Mouse (Mus musculus) gastrocnemius, postnatal 36 days (tissue): ENCODE measurements at regions not wholly inside any gene's neighbourhood (a gene's known extent, or its start where the extent isn't known, plus 50 kb on each side); places are given as distances from the start of the nearest gene placed in this dataset.

ENCODE experiments used
- DNase-seq, 2 experiments: peaks; one replicate each; pipeline ENCODE4 v3.0.0; 2022
- intact Hi-C: fragments of 180-260 bp; cut with DNase I; formaldehyde crosslinking; loops from one replicate; pipeline ENCODE4 v1.15.1; 2025

DNA sequence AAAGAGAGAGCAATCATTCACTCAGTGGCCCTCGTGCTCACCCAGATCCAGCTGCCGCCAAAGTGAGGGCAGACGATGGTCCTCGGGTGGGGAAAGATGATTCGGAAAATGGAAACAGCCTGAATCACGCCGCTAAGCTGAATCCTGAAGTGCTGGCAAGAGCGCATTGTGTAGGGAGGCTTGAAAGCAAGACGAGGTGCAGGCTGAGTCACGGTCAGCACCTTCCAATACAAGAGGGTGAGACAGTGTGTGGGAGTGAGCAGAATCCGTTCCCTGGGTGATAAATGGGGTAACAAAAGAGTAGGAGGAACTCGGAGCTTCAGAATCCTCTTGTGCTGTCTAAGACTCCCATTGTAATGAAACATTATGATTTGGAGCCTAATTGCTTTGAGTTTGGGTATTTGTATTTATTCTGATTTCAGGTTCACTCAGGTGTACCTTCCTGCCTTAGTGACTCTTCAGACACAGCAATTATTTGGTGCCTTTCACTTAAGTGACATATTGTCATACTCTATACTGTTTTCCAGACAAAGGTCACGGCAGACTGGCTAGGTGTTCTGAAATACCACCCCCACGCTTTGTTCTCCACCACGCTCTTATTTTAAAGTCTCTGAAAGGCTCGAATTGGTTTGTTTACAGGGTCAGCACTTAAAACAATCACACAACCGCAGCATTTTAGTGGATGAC lies 70.0 kb downstream of the Mbip start:
- intact Hi-C loops, result no loop called here
- no peak for DNase-seq

DNA sequence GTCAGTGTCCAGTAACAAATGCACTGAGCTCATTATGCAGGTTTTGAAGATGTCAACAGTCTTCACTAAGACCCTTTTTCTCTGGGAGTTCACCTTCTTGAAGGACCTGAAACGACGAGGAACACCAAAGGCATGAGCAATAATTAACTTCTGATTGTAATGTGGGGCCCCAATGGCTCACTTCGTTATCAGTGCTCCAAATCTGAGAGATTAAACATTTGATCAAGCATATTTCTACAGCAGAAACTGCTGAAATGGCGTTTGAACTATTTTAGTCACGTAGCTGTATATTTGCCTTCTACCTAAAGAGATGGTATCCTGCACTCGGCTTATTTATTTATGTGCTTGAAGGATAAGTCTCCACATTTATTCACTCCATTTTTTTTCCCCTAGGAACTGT lies 80.6 kb downstream of the Mbip start:
- no peak for DNase-seq
- intact Hi-C loops, result no loop called here

DNA sequence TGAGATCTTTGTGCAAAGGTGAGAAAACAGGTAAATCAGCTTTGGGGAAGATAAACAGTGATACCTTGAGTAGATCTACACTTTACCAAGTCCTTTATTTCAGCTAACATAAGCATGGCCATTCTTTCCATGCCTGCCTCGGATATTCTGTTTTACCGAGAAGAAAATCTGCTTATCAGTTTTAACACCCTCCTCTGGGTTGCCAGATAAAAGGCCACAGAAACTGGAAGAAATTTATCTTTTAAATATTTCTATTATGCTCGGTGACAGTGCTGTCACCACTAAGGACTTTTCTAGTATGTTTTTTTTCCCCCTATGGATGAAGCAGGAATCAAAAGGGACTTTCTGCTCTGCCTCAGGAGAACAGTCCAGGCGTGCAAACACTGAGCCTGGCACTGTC lies 84.2 kb downstream of the Mbip start:
- DNase-seq, result no peak
- intact Hi-C loops, result no loop called here

DNA sequence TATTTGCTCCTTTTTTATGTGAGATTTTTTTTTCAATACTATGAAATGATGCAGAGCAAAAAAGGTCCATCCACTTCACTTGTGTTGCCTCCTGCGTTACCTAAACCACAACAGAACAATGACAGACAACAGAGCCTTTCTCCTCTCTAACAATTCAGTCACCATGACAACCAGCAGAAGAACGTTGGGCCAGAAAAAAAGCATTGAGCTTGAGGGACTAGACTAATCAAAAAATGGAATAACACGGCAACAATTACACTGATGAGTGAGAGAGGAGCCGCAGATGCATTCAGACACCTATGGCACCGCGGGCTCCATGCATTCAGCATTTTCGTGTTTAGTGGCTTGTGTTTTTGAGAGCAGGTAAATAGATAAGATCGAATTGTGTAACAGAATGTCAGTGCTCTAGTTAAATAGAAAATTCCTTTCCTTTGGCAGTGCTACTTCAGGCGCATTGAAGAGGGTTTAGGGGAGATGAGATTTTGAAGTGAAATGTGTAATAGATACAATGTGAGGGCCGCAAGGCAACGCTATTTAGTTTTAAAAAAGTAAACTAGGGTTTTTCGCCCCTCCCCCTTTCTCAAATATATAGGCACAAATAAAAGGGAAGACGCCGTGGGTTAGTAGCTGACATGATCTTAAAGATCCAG lies 87.2 kb downstream of the Mbip start:
- no peak for DNase-seq
- intact Hi-C loops, result no loop called here

DNA sequence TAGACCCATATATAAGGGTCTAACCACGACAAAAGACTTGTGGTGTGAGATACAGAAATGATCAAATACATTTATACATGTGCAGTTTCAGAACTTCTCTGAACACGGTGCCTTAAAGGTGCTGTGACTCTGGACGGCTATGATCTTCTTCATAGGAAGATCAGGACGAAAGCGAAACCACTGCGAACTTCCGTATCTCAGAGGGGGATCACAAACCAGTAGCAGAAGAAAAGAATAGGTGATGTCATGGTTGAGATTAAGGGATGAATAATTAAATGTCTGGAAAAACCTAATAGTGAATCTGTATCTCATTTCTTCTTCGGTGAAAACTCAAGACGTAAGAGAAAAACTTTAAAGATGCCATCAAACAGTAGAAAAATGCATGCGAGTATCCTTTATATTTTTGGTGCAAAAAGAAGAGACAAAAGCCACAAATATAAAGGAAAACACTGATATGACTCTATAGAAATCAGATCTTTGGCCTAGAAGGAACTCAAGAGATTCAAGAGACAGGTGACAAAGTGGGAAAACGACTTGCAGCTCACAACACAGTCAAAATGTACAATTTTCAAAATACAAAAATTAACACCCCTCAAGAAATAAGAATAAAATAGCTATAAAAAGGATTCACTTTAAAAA lies 89.3 kb downstream of the Mbip start:
- DNase-seq, result no peak
- intact Hi-C loops, result no loop called here

DNA sequence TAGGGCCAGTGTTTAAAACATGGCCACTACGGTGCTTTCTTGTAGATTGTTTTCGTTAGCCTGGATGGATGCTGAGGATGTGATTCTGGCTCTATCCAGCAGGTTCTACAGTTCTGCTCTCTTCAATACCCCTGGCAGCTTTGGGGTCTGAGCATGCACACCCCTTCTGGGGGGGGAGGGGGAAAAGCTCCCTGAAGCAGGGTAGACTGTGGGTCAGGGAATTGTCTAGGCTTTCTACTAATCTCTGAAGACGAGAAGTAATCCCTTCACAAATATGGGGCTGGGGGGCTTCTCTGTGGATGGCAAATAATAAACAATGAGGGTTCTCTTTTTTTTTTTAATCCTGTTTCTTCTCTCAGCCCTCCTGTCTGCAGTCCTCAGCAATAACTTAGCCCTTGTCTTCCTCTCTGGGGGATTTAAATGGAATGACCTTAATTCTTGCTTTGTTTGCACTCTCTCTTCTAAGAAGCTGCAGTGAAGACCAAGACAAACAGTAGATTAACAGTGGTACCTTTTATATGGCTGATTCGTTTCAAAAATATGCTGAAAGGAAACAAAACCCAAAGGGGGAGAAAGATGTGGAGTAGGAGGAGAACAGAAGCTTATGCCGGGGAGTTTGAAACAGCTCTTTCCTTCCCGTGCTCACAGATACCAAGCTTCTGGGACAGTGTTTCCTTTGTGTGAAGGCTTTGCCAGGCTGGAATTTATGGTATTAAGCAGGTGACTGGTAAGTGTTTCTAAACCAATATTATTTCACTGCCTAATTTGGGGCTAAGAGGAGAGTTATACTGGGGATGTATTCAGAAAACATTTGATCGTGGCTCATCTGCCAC lies 92.9 kb downstream of the Mbip start:
- intact Hi-C loops, result no loop called here
- DNase-seq, result no peak

DNA sequence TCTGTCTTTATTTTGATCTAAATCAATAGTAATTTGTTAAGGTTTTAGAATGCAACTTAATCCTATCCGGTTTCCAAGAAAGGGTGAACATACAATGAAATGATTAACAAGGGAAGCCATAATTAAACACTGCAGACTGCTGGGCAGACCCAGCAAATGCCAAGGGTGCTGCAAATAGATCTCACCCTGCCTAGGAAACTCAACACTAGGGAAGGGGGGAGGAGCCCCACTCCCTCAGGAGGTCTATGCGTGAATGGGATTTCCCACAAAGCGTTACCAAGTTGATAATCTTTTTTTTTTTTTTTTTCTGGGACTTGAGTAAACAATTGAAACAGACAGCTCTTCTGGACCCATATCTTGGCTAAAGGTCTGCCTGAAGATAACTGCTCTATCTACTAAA lies 95.4 kb downstream of the Mbip start:
- DNase-seq, result no peak
- intact Hi-C loops, result no loop called here

DNA sequence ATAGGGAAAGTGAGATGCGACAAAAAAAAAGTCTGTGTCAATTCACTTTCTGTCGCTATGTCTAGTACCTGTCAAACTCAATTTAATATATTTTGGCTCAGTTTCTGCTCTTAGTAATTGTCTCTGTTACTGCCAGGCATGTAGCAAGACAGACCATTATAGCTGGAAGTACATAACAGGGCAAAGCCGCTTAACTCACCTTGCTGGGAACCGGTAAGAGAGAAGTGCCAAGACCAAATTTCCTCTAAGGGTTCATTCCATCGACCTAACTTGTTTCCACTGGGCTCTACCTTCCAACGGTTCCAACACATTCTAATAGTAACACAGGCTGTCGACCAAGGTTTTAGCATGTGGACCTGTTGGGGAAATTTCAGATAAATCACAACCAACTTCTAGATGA lies 99.3 kb downstream of the Mbip start:
- no peak for DNase-seq
- intact Hi-C loops, result loop anchor here (10.0 kb wide), 1 partner anchor 278 kb away; no protein-coding TSS in a partner anchor

DNA sequence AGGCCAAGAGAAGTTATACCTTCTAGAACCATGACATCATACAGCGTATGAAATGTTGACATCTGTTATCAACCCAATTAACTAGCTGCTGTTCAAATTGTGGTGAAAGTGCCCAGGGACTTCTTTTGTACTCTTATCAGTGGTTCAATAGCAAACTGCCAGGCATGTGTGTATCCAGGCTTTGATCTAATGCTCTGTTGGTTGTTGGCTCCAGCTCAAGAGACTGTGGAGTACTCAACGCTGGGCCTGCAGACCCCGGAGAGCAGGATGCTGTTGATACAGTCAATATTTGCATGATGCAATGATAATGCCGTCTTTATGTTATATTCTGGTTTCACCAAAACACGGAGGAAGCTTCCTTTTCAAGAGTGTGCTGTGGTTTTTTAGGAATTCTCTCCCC lies 102.9 kb downstream of the Mbip start:
- no peak for DNase-seq
- intact Hi-C loops, result loop anchor here (10.0 kb wide), 1 partner anchor 282 kb away; no protein-coding TSS in a partner anchor

DNA sequence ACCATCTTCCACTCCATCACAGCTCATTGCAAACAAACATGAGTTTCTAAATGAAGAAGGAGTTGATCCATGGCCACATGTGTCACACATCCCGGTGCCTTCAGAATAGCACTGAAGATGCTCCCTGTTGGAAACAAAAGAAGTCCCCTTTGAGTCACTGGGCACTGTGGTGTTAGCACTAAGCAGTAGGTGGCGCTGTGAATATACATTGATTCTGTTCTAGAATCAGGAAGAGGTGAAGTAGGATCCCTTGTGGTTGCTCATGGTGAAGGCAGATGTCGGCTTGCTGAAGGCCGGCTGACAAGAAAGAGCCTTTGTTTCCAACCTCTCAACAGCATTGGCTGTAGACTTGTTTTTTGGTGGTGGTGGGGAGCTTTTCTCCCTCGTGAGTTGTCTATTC lies 104.0 kb downstream of the Mbip start:
- intact Hi-C loops, result loop anchor here (10.0 kb wide), 1 partner anchor 283 kb away; no protein-coding TSS in a partner anchor
- DNase-seq, result no peak

DNA sequence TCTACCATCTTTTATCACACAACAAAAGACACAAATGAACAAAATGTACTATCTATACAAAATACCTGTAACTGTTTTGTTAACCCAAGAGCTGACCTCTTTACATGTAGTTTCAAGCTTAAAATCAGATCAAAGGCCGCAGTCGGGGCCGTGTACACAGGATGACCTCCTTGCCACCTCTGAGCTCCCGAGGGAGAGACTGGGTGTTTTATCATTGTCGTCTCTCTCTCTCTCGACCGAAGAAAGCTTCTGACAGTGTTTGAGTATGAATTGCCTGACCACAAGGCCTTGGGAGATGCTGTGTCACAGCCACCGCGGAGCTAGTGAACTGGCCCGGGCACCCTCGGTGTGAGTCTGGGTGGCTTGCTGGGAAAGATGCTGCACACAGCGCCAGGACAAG lies 105.5 kb downstream of the Mbip start:
- DNase-seq, result no peak
- intact Hi-C loops, result loop anchor here (10.0 kb wide), 1 partner anchor 285 kb away; no protein-coding TSS in a partner anchor

DNA sequence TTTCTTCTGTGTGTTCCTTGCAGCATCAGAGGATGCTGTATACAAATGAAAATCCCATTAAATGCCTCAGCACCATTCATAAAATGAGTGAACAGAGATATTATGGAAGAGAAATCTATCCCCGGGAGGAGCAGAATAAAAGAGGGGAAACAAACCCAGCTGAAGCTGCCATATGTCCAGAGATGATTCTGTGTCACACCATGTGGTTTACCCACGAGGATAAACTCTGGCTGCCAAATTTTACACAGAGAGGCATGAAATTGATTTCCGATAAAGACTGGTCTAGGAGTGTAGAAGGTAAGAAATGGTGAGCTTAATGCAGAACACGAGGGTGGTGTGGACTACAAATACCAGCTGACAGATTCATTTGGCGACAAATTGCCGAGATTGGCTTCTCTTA lies 111.1 kb downstream of the Mbip start:
- DNase-seq, result no peak
- intact Hi-C loops, result no loop called here

DNA sequence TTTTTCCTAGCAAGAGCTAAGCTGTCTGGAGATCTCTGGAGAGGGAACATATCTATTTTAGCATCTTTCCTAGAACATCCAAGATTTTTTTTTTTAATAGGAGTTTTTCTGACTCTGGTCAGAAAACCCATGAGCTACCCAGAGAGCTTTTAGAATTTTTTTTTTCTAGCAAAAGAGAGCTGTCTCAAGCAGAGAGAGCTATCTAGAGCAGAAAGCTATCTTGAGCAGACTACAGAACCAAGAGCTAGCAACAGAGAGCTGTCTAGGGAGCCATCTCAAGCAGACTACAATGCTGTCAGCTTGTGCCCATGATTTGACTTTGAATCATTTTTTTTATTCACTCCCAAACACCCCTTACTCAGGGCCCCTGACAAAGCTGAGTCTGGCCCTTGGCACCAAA lies 112.5 kb downstream of the Mbip start:
- no peak for DNase-seq
- intact Hi-C loops, result no loop called here

DNA sequence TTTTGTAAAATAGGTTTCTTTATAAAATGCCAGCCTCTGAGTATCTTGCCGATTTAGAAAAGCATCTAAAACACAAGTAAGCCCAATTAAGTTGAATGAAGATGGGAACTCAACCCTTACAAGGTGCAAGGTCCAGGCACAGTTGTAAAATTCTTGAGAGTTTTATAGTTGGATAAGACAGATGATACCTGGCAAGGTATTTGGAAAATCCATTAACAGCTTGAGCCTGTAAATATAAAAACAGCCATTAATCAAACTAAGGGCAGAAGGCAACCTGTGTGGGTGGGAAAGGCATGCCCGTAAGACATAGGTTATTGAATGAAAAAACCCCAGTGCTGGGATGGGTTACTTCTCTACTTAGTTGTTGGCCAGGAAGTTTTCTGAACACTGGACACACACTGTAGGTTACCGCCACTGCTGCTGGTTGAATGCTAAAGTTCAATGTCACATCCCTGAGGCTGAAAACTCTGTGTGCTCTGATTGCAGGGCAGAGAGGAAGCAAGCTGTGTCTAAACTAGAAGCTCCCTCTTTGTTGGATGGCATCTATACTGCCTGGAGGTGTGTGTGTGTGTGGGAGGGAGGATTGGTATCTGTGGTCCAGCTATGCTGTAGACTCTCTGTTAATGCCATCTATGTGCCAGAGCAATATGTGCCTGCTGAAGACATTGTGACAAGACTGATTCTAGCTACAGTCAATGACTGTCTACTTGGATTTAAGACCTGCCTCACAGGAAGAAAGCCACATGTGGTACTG lies 121.4 kb downstream of the Mbip start:
- intact Hi-C loops, result no loop called here
- no peak for DNase-seq

DNA sequence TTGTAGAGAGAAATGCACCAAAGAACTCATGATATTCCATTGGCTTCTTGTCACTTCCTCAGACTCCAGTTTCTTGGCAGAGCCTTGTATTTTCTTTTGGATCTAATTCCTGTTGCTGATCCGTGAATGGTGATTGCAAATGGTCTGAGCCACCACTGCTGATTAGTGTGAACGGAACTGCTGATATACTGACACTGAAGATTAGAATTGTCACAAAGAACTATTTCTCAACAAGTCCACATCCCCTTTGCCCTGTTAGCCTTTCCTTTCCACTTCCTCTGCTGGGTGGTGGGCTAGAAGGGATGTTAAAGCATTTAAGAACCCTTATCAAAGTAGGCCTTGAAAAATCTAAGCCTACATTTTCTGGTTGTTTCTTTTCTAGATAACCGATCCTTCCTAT lies 152.2 kb downstream of the Mbip start:
- intact Hi-C loops, result no loop called here
- no peak for DNase-seq

DNA sequence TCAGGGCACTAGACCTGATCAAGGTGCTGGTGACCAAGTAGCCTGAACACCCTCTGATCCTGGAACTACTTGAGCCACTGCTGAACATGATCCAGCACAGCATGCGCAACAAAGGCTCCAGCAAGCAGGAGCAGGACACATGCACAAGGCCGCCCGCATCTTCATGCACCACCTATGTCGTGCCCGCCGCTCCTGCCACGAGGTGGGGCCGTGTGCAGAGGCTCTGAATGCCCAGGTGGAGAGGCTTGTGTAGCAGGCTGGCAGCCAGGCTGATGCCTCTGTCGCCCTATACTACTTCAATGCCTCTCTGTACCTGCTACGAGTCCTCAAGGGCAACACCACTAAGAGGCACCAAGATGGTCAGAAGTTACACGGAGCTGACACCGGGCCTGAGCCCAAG lies 156.1 kb downstream of the Mbip start:
- intact Hi-C loops, result no loop called here
- no peak for DNase-seq

DNA sequence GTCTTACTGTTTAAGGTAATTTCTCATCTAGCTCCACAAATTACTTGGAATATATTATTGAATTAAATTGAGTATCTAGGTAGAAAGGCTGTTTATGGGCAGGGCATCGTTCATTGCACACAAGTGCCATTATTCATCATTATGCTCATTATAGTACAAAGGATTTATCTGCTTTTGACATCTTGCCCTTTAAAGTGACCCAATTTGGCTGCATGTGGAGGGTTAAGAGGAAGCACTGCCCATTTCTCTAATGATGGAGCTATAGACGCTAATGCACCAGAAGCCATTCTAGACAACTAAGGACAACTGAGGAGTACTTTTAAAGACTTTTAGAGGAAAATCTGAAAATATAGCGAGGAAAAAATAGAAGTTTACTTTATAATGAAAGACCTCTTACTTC lies 185.0 kb downstream of the Mbip start:
- intact Hi-C loops, result no loop called here
- no peak for DNase-seq

DNA sequence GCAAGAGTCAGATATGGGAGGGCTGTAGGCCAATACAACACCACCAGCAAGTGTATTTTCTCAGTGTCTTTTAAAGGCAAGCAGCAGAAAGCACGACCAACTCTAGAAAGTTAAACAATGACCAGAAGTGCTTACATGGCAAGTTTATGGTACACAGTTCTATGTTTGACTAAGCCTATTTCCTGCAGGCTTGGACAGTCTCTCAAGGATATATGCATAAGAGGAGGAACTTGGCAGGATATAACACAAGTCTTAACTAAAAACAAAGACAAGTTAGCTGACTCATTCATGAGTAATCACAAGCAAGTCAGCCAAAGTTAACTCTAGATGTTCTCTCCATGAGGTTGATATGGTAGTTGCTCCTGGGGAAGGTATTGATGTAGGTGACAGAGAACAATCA lies 201.3 kb downstream of the Mbip start:
- no peak for DNase-seq
- intact Hi-C loops, result no loop called here

DNA sequence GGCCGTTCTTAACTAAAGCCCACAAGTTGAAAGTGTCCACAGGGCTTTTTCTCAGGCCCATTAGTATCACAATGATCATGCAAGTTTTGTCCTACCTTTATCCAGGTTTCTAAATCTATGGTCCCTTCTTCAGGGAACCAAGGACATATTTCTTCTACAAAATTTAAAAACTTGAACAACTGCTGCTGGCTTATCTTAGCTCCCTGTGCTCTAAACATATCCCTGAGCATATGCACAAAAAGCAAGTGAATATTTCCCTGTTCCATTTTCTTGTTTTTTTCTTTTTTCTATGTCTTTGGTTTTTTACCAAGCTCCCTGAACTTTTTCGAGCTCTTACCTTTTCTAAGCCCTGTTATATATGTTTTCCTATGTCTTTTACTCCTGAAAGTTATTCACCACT lies 201.9 kb downstream of the Mbip start:
- intact Hi-C loops, result no loop called here
- DNase-seq, result no peak

DNA sequence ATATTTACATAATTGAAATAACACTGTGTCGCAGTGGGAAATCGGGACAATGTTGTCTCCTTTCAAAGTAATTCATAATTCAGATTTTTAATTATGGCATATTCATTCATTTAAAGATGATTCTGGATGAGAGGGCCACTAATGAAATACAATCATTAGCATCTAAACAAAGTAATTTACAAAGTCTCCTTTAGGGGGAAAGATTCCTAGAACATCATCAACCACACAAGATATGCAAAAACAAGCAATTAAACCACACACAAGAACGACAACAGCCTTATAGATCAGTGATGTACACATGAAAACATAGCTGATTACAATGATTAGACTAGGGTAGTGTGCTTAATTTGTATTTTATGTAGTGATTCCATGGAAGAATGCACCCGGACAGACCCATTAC lies 231.2 kb downstream of the Mbip start:
- intact Hi-C loops, result no loop called here
- no peak for DNase-seq
